Mouse (Mus musculus): ENCODE results near the gene Xrcc4.

The Xrcc4 gene

DNA sequence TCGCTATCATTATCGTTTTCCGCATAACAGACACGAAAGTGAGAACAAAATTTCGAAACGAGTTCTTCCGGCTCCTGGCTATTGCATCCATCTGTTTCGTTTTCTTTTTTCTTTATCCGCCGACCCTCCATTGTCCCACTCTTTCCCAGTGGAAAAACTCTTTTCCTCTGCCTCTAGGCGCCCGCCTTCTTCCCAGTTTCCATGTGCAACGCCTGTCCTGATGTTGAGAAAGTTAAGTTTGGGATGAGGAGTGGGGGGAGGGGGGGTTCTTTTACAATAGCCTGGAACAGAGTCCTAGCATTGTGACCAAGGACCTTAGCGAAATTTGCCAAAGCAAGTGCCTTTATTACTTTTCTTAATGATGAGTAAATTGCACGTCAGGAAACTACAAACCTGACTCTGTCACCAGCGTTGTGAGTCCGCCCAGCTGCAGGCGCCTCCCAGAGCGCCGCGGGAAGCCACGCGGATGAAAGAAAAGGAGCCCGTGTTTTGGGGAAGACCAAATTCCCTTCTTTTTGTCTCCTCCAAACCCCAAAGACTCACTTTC is 349.6 kb downstream of the Xrcc4 start:
- no peak for DNase-seq (ENCODE audit: low read depth, low spot score)

DNA sequence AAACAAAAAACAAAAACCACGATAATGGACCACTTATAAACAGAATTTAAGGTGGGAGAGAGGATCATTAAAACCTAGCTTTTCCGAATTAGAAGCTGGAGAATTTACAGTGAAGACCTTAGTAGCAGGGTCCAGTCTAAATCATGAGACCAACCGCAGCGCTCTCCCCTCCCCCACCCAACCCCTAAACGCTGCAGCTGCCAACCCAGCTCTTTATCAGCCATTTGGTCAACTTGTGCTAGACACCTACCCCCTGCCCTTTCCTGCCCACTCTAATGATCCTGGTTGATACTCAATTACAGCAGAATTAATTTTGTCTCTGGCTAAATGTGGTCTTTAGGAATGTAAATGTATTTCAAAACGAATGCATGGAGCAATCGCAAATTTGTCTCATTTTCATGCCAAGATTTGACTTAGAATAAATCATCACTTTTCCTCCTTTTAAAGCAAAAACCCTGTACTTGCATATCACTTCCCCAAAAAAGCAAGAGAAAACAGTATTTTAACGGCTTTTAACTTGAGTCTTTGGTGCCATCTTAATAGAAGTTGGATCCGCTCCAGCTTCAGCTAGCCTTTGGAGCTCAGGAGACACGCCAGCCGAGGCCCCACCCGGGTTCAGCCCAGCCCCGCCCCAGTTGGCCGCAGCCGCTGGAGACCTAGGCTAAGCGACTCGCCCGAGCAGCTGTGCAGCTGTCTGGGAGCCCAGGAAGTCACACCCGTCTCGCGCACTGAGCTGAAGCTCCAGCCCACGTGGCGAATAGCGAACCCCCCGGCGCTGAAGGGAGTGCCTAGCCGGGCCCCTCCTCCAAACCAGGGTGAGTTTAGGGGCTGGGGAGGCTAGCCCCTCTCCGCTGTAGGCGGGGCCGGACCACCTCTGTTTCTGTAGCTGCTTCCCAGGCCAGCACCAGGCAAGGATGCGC is 350.4 kb downstream of the Xrcc4 start:
- DNase-seq (ENCODE audit: low read depth, low spot score): peak; percentile 58

DNA sequence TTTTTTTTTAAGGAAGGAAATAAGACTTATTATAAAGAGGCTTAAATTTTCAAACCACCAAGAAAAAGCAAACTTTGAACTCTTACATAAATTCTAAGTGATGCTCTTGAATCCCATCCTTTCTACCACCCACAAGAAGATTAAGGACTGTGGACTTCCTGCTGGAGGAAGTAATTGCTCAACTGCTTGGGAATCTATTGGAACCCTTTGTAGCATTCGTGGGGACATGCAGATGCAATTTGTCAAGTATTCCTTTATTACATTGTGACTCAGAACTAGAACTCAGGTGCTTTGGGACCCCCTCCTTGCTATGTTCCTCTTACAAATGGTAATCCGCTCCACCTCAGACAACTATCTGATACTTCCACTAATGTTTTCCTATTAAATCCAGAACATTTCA is 351.1 kb downstream of the Xrcc4 start:
- DNase-seq (ENCODE audit: low read depth, low spot score): no peak

DNA sequence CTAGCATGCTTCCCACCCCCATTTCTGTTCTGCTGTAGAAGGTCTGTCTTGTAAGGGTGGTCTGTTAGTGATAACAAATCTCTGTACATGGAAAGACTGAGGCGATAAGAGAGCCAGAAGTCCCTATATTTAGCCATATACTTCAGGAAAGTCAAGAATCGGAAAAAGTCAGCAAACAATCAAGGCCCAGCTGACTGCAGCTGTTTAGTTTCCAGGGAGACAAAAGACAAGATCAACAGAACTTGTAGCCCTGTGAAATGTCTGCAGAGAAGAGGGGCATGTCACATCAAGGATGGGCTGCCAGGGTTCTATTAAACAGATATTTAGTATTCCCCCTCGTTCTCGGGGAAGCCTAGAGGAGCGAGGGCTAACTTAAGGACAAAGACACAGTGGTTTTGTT is 354.3 kb downstream of the Xrcc4 start:
- DNase-seq (ENCODE audit: low read depth, low spot score): no peak

DNA sequence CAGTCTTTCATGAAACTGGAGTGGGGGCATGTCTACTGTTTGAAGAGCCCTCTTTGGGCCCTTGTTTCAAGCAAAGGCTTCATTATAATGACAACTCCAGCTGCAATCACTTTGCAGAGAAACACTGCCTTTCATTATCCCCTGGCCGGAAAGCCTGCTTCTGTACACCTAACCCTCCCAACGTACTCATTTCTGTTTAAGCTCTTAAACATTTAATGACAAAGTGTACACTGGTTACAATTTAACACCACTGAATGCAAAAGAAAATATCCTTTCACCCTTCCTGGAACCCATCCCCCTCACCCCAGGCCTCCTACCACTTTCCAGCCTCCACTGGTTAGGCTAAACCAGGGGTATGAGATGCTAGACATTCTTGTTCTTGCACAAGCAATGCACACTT is 362.9 kb downstream of the Xrcc4 start:
- no peak for DNase-seq (ENCODE audit: low read depth, low spot score)
